In genomic region chrX:36591539-36591938, GRCm38 (mm10) we compare ENCODE assay signal across 28 mouse cellular contexts. TPM values are rescaled to one million over a fixed set of nuclear protein-coding genes. Genes with fewer than 3 reads are reported as not detected.
DNase-seq lines count a peak whose midpoint lies in the region; ATAC-seq and TF ChIP-seq lines count a peak whose summit lies in the region.
"Had no signal": no experiment of that assay in that cellular context is flagged by ENCODE, and none has a peak within 500 bp of the region (broad histone marks: within the 10 kb centered on the region; RNA-seq: fewer than 3 reads in every experiment).

No protein-coding gene starts in this region.

- H3K36me3 ChIP-seq in kidney, adult 2 months (ENCODE audit: control insufficient read depth, insufficient read depth, low read length), result no peaks in the 10 kb centered on the region
- H3K36me3 ChIP-seq in liver, embryonic 15.5 days (replicated peaks), result no peaks in the 10 kb centered on the region
- H3K36me3 ChIP-seq in liver, embryonic 12.5 days, result no peaks in the 10 kb centered on the region
- no peaks in the 10 kb centered on the region for H3K36me3 ChIP-seq in liver, embryonic 16.5 days (ENCODE audit: control insufficient read depth, insufficient read depth)
- H3K36me3 ChIP-seq: embryonic facial prominence, embryonic 12.5 days; embryonic facial prominence, embryonic 15.5 days; G1E; heart, embryonic 13.5 days had no signal

- no peak overlapping the region for H3K27ac ChIP-seq in kidney, adult 2 months (ENCODE audit: insufficient read depth, low read depth, low read length)
- no peak overlapping the region for H3K27ac ChIP-seq in liver, embryonic 15.5 days (replicated peaks)
- H3K27ac ChIP-seq in liver, embryonic 12.5 days, result no peak overlapping the region
- H3K27ac ChIP-seq in liver, embryonic 16.5 days (ENCODE audit: low read length), result peak overlapping the region; percentile 55
- H3K27ac ChIP-seq: embryonic facial prominence, embryonic 12.5 days; embryonic facial prominence, embryonic 15.5 days; gastrocnemius, adult 2 months; heart, embryonic 13.5 days; hindbrain, embryonic 14.5 days; hindbrain, postnatal 0 days had no signal

- 0 out of 2 replicates have a peak, but pooled peaks have one; percentile 57 for ATAC-seq in liver, embryonic 15.5 days (ENCODE audit: insufficient read depth)
- no peak for ATAC-seq in liver, embryonic 12.5 days
- ATAC-seq in liver, embryonic 16.5 days (ENCODE audit: low read depth), result peak; percentile 70
- no peak for ATAC-seq in monocyte, adult 5-6 weeks (replicated peaks; ENCODE audit: insufficient number of reproducible peaks, low FRiP score, low TSS enrichment, poor library complexity, severe bottlenecking)
- ATAC-seq: forebrain, embryonic 14.5 days; forebrain, postnatal 0 days; hindbrain, postnatal 0 days; Patski had no signal

- peak; percentile 26 for DNase-seq in kidney, adult 2 months
- no peak for DNase-seq in kidney, postnatal 10 days
- DNase-seq in right cerebral cortex, adult 2 months (ENCODE audit: low spot score in 2 of 2), result no peak
- DNase-seq: adrenal gland, adult 2 months; adrenal gland, postnatal 14 days; B cell, adult 2 months; cerebellum, adult 11-12 months; cerebellum, adult 9-10 months; cerebellum, postnatal 25 days; forebrain, postnatal 0 days; gastrocnemius, adult 2 months; gastrocnemius, postnatal 14 days; heart, adult 18-20 months; heart, postnatal 14 days; heart, postnatal 4 days had no signal

- no peaks in the 10 kb centered on the region for H3K9me3 ChIP-seq in liver, embryonic 15.5 days (replicated peaks)
- H3K9me3 ChIP-seq in liver, embryonic 12.5 days (replicated peaks), result no peaks in the 10 kb centered on the region
- no peaks in the 10 kb centered on the region for H3K9me3 ChIP-seq in liver, embryonic 16.5 days (replicated peaks; ENCODE audit: control insufficient read depth, low read length)
- H3K9me3 ChIP-seq: embryonic facial prominence, embryonic 12.5 days; embryonic facial prominence, embryonic 15.5 days; G1E; heart, embryonic 13.5 days had no signal

- 56% methylated on average over 4 of the region's 4 CpGs for WGBS in kidney, adult 2 months
- 40% methylated on average over 4 of the region's 4 CpGs for WGBS in liver, embryonic 15.5 days (ENCODE audit: insufficient replicate concordance)
- 46% methylated on average over 4 of the region's 4 CpGs for WGBS in liver, embryonic 12.5 days (ENCODE audit: insufficient replicate concordance)
- 39% methylated on average over 4 of the region's 4 CpGs for WGBS in liver, embryonic 16.5 days (ENCODE audit: insufficient replicate concordance)

- no peak overlapping the region for H3K4me3 ChIP-seq in kidney, adult 2 months (ENCODE audit: insufficient read depth, low read depth, low read length)
- no peak overlapping the region for H3K4me3 ChIP-seq in liver, embryonic 15.5 days (replicated peaks)
- no peak overlapping the region for H3K4me3 ChIP-seq in liver, embryonic 12.5 days
- H3K4me3 ChIP-seq in liver, embryonic 16.5 days (ENCODE audit: low read depth, low read length), result no peak overlapping the region
- H3K4me3 ChIP-seq: embryonic facial prominence, embryonic 12.5 days; embryonic facial prominence, embryonic 15.5 days; gastrocnemius, adult 2 months; heart, embryonic 13.5 days had no signal

- H3K27me3 ChIP-seq in kidney, adult 2 months (replicated peaks; ENCODE audit: control insufficient read depth, insufficient read depth, low read length), result no peaks in the 10 kb centered on the region
- no peaks in the 10 kb centered on the region for H3K27me3 ChIP-seq in liver, embryonic 15.5 days
- H3K27me3 ChIP-seq in liver, embryonic 12.5 days (replicated peaks), result no peaks in the 10 kb centered on the region
- H3K27me3 ChIP-seq in liver, embryonic 16.5 days (ENCODE audit: control insufficient read depth, insufficient read depth, low read depth, low read length), result no peaks in the 10 kb centered on the region
- H3K27me3 ChIP-seq: CH12.LX; embryonic facial prominence, embryonic 12.5 days; embryonic facial prominence, embryonic 15.5 days; heart, embryonic 13.5 days had no signal

- no peak for TF ChIP-seq CTCF in kidney, adult 2 months (conservative IDR thresholded peaks at IDR 0.05; ENCODE audit: insufficient read depth, insufficient read length, low read depth, low read length)

- H3K4me2 ChIP-seq in liver, embryonic 15.5 days, result no peak overlapping the region; the same call in 1 of the 2 replicates
- no peak overlapping the region for H3K4me2 ChIP-seq in liver, embryonic 12.5 days
- no peak overlapping the region for H3K4me2 ChIP-seq in liver, embryonic 16.5 days (ENCODE audit: low read depth, low read length)
- H3K4me2 ChIP-seq: embryonic facial prominence, embryonic 12.5 days; embryonic facial prominence, embryonic 15.5 days; heart, embryonic 13.5 days; hindbrain, embryonic 14.5 days had no signal

- no peak overlapping the region for H3K9ac ChIP-seq in liver, embryonic 15.5 days
- H3K9ac ChIP-seq in liver, embryonic 12.5 days, result no peak overlapping the region
- H3K9ac ChIP-seq in liver, embryonic 16.5 days (ENCODE audit: low read depth, low read length), result no peak overlapping the region
- H3K9ac ChIP-seq: embryonic facial prominence, embryonic 12.5 days; embryonic facial prominence, embryonic 15.5 days; forebrain, postnatal 0 days; heart, embryonic 13.5 days; hindbrain, embryonic 14.5 days had no signal

- no peak for TF ChIP-seq POLR2A in kidney, adult 2 months (IDR thresholded peaks at IDR 0.05; ENCODE audit: low read depth, low read length)

- H3K4me1 ChIP-seq in kidney, adult 2 months (ENCODE audit: control insufficient read depth, insufficient read depth, low read length), result no peaks in the 10 kb centered on the region
- no peaks in the 10 kb centered on the region for H3K4me1 ChIP-seq in liver, embryonic 15.5 days (replicated peaks)
- no peaks in the 10 kb centered on the region for H3K4me1 ChIP-seq in liver, embryonic 12.5 days
- H3K4me1 ChIP-seq in liver, embryonic 16.5 days (ENCODE audit: control insufficient read depth, low read depth, low read length), result no peaks in the 10 kb centered on the region
- H3K4me1 ChIP-seq: embryonic facial prominence, embryonic 15.5 days; heart, embryonic 13.5 days had no signal

RNA-seq across cellular contexts. Expression of gene Pgrmc1, which starts 6.5 kb away (rescaled TPM):
- polyA plus RNA-seq in kidney, adult 2 months (2012; rRNA removed), result 127 and 166 TPM in 2 replicates
- 132 and 142 TPM in 2 replicates for polyA plus RNA-seq in liver, embryonic 15.5 days (2015; fragmentation: Nextera tagmentation; extraction: Ambion mirVana)
- 97.7 and 100 TPM in 2 replicates for polyA plus RNA-seq in liver, embryonic 12.5 days (2016; fragmentation: Nextera tagmentation; extraction: Ambion mirVana)
- 155 and 165 TPM in 2 replicates for polyA plus RNA-seq in liver, embryonic 16.5 days (2015; fragmentation: Nextera tagmentation; extraction: Ambion mirVana)
- total RNA-seq in monocyte, adult 5-6 weeks (2017), result 56.2 to 87.7 TPM (median 86.7 TPM) in 3 replicates

RNA-seq across cellular contexts. Expression of gene Akap17b, which starts 53.7 kb away (rescaled TPM):
- polyA plus RNA-seq in kidney, adult 2 months (2012; rRNA removed), result 0.56 and 0.64 TPM in 2 replicates
- polyA plus RNA-seq in liver, embryonic 15.5 days (2015; fragmentation: Nextera tagmentation; extraction: Ambion mirVana), result 0.48 and 0.59 TPM in 2 replicates
- 0.81 and 0.86 TPM in 2 replicates for polyA plus RNA-seq in liver, embryonic 12.5 days (2016; fragmentation: Nextera tagmentation; extraction: Ambion mirVana)
- polyA plus RNA-seq in liver, embryonic 16.5 days (2015; fragmentation: Nextera tagmentation; extraction: Ambion mirVana), result 0.51 and 0.62 TPM in 2 replicates
- 2.5 to 5.0 TPM (median 2.8 TPM) in 3 replicates for total RNA-seq in monocyte, adult 5-6 weeks (2017)

Comparison
In these comparisons a context has a peak if more than half of its experiments do, and no peak if none do; other contexts are left out.
1. ATAC-seq: peak in liver, embryonic 15.5 days (single experiment) and liver, embryonic 16.5 days (single experiment); none in liver, embryonic 12.5 days (single experiment) and monocyte, adult 5-6 weeks (single experiment).